Mouse (Mus musculus): ENCODE measurements around the gene Itga11.

DNA sequence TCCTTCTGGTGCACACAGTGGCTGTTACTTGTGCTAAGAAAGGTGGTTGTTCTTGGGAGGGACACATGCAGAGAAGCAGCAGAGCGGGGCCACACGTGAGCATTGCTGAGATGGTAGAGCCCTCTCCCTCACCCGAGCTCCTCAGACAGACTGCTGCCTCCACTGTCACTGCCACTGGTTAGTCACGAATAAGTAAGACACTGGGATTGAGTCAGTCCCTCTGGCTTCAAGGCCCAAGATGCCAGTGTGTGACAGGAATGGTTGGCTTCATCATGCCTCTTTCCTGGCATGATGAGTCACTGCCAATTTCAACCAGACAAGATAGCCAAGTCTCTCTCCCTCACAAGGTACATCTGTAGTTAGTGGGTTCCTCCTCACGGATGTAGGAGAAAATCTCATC, 109.1 kb downstream of the Itga11 start:
- TF ChIP-seq POLR2A (IDR thresholded peaks at IDR 0.05; ENCODE audit: extremely low read depth, insufficient read depth, low read length): no peak
- no peak for TF ChIP-seq CTCF (IDR thresholded peaks at IDR 0.05; ENCODE audit: low read depth, low read length)

Measured in liver, adult 2 months (tissue).